Mouse (Mus musculus) olfactory bulb, adult 2 months (tissue): ENCODE measurements around the gene Cbfa2t2. TPM values are rescaled to one million over a fixed set of nuclear protein-coding genes. Genes with fewer than 3 reads are reported as not detected.
A peak's percentile ranks its signal among the peaks of the same experiment; 100 is the strongest.

Source experiments
- H3K27ac ChIP-seq: fragments of 200-500 bp; 2 replicates; pipeline ENCODE4 v1.5.1; 2012; ENCODE audit warnings: low read depth, low read length; ENCODE audit not compliant: insufficient read depth
- H3K4me1 ChIP-seq: fragments of 200-500 bp; 2 replicates; pipeline ENCODE4 v1.6.1; 2012; ENCODE audit warnings: low read length; ENCODE audit not compliant: control insufficient read depth, insufficient read depth
- H3K4me3 ChIP-seq: fragments of 200-500 bp; 2 replicates; pipeline ENCODE4 v1.5.1; 2012; ENCODE audit warnings: mild to moderate bottlenecking, low read depth, low read length, moderate library complexity; ENCODE audit not compliant: insufficient read depth
- CTCF ChIP-seq: fragments of 200-500 bp; IDR thresholded peaks from 2 replicates; pipeline ENCODE4 v1.5.1; 2012; ENCODE audit warnings: low read depth, mild to moderate bottlenecking, low read length, moderate library complexity; ENCODE audit not compliant: insufficient read depth
- POLR2A ChIP-seq: fragments of 200-500 bp; IDR thresholded peaks from 2 replicates; pipeline ENCODE4 v1.6.1; 2012; ENCODE audit warnings: mild to moderate bottlenecking, low read depth, low read length, moderate library complexity; ENCODE audit not compliant: insufficient read depth
- WGBS: fragments of 180-500 bp; shearing (Covaris S2); methylation state at CpG from one replicate; pipeline ENCODE4 v1.1.7; 2018; 5-methylcytosine and 5-hydroxymethylcytosine counted together
- polyA plus RNA-seq: library from polyadenylated mRNA; stranded (reverse); fragments of >200 nt; gene quantifications from 2 replicates; pipeline ENCODE4 v1.2.4, GENCODE M21; 2012; ENCODE audit warnings: low replicate concordance; ENCODE audit not compliant: missing spikeins, insufficient read depth, insufficient read length

Gene Cbfa2t2
- polyA plus RNA-seq, 1 experiment, result not detected

GRCm38 (mm10) chr2:154455776-154456175, 19.5 kb downstream of the Cbfa2t2 start:
- no peak for TF ChIP-seq POLR2A
- peaks cover 6% of the 10 kb centered on the region for H3K4me1 ChIP-seq
- peak overlapping the region; percentile 67 for H3K27ac ChIP-seq
- H3K4me3 ChIP-seq, result no peak overlapping the region
- 15% methylated on average over 5 of the region's 5 CpGs for WGBS

- H3K4me3 ChIP-seq, result no peak overlapping the region
- peaks cover 6% of the 10 kb centered on the region for H3K4me1 ChIP-seq
- H3K27ac ChIP-seq, result no peak overlapping the region
- TF ChIP-seq POLR2A, result no peak
- TF ChIP-seq CTCF, result no peak
Observed at GRCm38 (mm10) chr2:154456621-154457020, 20.3 kb downstream of the Cbfa2t2 start.

GRCm38 (mm10) chr2:154459262-154459661, 23.0 kb downstream of the Cbfa2t2 start:
- H3K27ac ChIP-seq, result no peak overlapping the region
- no peak overlapping the region for H3K4me3 ChIP-seq
- H3K4me1 ChIP-seq, result peaks cover 9% of the 10 kb centered on the region
- no peak for TF ChIP-seq POLR2A
- no peak for TF ChIP-seq CTCF
- WGBS, result 62% methylated on average over 2 of the region's 2 CpGs

DNA sequence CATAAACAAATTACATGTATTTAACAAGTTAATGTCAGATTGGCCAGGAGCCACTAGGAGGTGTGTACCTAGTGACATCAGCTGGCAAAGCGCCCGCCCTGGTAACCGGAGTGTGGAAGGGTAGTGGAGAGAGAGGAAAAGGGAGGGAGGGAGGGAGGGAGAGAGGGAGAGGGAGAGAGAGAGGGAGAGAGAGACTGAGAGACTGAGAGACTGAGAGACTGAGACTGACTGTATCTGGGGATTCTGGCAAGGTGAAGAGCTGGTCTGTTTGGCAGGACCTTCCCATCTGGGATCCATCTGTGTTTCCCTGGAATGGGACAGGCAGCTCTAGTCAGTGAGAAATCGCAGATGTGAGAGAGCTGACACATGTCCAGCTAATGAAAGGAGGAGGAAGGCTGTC, 23.6 kb downstream of the Cbfa2t2 start:
- TF ChIP-seq CTCF, result no peak
- no peak for TF ChIP-seq POLR2A
- WGBS, result 31% methylated on average over 4 of the region's 4 CpGs
- Histone ChIP-seq H3K27ac (no peak overlapping the region), H3K4me3 (no peak overlapping the region), H3K4me1 (peaks cover 7% of the 10 kb centered on the region)

- no peak overlapping the region for H3K4me3 ChIP-seq
- no peak overlapping the region for H3K27ac ChIP-seq
- TF ChIP-seq CTCF, result no peak
- TF ChIP-seq POLR2A, result no peak
- 76% methylated on average over 11 of the region's 11 CpGs for WGBS
- peaks cover 10% of the 10 kb centered on the region for H3K4me1 ChIP-seq
Observed at GRCm38 (mm10) chr2:154463621-154464198, 27.4 kb downstream of the Cbfa2t2 start.

DNA sequence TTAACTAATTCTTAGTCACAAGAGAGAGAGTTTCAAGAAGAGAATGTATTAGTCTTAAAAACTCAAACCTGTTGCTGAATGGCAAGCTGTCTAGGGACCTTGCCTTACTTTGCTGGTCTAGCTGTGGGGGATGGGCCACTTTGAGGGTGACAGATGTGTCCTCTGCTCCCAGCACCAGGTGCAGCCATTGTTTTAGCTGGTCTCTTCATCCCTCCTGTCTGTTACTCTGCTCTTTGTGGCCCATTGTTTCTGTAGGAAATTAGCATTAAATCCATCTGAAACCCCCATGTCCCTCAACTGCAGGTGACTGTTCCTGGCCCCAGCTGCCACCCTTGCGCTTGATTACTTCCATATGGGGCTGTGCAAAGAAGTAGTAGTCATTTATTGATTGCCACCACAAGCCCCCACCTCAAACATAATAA, 29.6 kb downstream of the Cbfa2t2 start:
- WGBS, result 95% methylated on average over 1 of the region's 1 CpGs
- H3K27ac ChIP-seq, result no peak overlapping the region
- H3K4me3 ChIP-seq, result no peak overlapping the region
- no peak for TF ChIP-seq POLR2A
- TF ChIP-seq CTCF, result no peak
- H3K4me1 ChIP-seq, result peaks cover 6% of the 10 kb centered on the region; the same call in 1 of the 2 replicates

GRCm38 (mm10) chr2:154467139-154467538, 30.9 kb downstream of the Cbfa2t2 start:
- no peak for TF ChIP-seq POLR2A
- no peak for TF ChIP-seq CTCF
- WGBS, result 93% methylated on average over 5 of the region's 5 CpGs

GRCm38 (mm10) chr2:154474251-154475061, 38.2 kb downstream of the Cbfa2t2 start:
- TF ChIP-seq CTCF (no peak), POLR2A (no peak)
- 89% methylated on average over 1 of the region's 1 CpGs for WGBS
- no peaks in the 10 kb centered on the region for H3K4me1 ChIP-seq
- no peak overlapping the region for H3K27ac ChIP-seq
- no peak overlapping the region for H3K4me3 ChIP-seq

More at GRCm38 (mm10) chr2:154467139-154467538, 30.9 kb downstream of the Cbfa2t2 start:
- Histone ChIP-seq H3K4me1 (peaks cover 6% of the 10 kb centered on the region; the same call in 1 of the 2 replicates), H3K4me3 (no peak overlapping the region), H3K27ac (no peak overlapping the region)

GRCm38 (mm10) chr2:154475062-154475349, 38.7 kb downstream of the Cbfa2t2 start:
- H3K4me3 ChIP-seq, result no peak overlapping the region
- no peak for TF ChIP-seq CTCF
- no peak for TF ChIP-seq POLR2A
- H3K4me1 ChIP-seq, result no peaks in the 10 kb centered on the region
- H3K27ac ChIP-seq, result no peak overlapping the region
- 81% methylated on average over 1 of the region's 1 CpGs for WGBS

DNA sequence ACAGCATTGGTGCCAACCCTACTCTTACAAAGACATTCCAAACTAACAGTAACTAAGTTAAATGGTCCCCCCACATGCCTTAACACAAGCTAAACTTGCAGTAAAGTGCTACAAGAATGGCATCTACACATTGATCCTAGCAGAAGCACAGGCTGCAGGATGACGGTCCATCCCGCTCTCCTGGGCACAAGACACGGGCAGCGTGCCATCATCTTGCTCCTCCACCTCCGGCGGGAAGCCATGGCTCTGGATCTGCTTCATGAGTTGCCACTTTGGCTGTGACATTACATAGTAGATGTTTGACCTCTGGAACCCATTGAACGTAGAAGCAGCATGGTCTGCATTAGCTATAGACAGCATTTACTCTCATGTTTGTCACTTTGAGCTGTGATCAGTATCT, 39.6 kb downstream of the Cbfa2t2 start:
- WGBS, result 91% methylated on average over 7 of the region's 7 CpGs
- Histone ChIP-seq H3K27ac (no peak overlapping the region), H3K4me1 (no peaks in the 10 kb centered on the region), H3K4me3 (no peak overlapping the region)
- TF ChIP-seq POLR2A (no peak), CTCF (no peak)
